Mouse (Mus musculus) heart, embryonic 16.5 days (tissue): ENCODE results near the gene Phlda3. TPM values are rescaled to one million over a fixed set of nuclear protein-coding genes. Genes with fewer than 3 reads are reported as not detected.

Experiments used
- polyA plus RNA-seq: library from polyadenylated mRNA; unstranded; fragments of >200 nt; fragmentation: Nextera tagmentation; extraction: Ambion mirVana; gene quantifications from 2 replicates; pipeline ENCODE4 v1.2.1, GENCODE M21; 2015

Gene Phlda3
- polyA plus RNA-seq, 1 experiment from 2014 or later = 77.1 TPM

Other genes starting within 250 kb of the Phlda3 start
- 22.6 and 24.6 TPM in 2 replicates for gene Nav1, start 158.8 kb upstream of the Phlda3 start, polyA plus RNA-seq
- 160 and 174 TPM in 2 replicates for gene Csrp1, start 46.1 kb upstream of the Phlda3 start, polyA plus RNA-seq
- 4,265 and 4,826 TPM in 2 replicates for gene Tnni1, start 13.3 kb downstream of the Phlda3 start, polyA plus RNA-seq
- gene Lad1, start 52.5 kb downstream of the Phlda3 start, polyA plus RNA-seq = 5.9 TPM in 2 replicates
- 9,605 and 10,628 TPM in 2 replicates for gene Tnnt2, start 70.2 kb downstream of the Phlda3 start, polyA plus RNA-seq
- 0.71 and 1.1 TPM in 2 replicates for gene Pkp1, start 153.1 kb downstream of the Phlda3 start, polyA plus RNA-seq
- gene Igfn1, start 240.2 kb downstream of the Phlda3 start, polyA plus RNA-seq = not detected in 2 replicates
- gene Tmem9, start 242.0 kb downstream of the Phlda3 start, polyA plus RNA-seq = 85.5 and 98.7 TPM in 2 replicates